27 mouse cellular contexts compared by ENCODE assay signal in the genomic region with DNA sequence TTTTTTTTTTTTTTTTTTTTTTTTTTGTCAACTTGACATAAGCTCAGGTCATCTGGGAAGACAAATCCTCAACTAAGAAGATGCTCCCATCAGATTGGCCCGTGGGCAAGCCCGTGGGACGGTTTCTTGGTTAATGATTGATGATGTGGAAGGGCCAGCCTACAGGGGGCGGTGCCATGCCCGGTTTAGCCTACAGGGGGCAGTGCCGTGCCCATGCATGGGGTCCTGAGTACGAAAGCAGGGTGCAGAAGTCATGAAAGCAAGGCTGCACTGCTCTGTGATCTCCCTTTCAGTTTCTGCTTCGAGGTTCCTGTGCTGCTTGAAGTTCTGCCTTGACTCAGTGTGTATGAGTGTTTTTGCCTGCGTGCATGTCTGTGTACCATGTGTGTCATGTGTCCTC.
DNase-seq lines count a peak whose midpoint lies in the region; ATAC-seq and TF ChIP-seq lines count a peak whose summit lies in the region.
"Had no signal": no experiment of that assay in that cellular context is flagged by ENCODE, and none has a peak within 500 bp of the region (broad histone marks: within the 10 kb centered on the region; RNA-seq: fewer than 3 reads in every experiment).

No protein-coding gene starts in this region.

- no peak for ATAC-seq in intestine, postnatal 0 days
- ATAC-seq in intestine, embryonic 16.5 days, result no peak
- ATAC-seq in midbrain, embryonic 11.5 days (ENCODE audit: low FRiP score), result no peak
- no peak for ATAC-seq in midbrain, embryonic 13.5 days
- ATAC-seq: activated CD4-positive, CD25-positive, alpha-beta regulatory T cell, adult 4 months; hindbrain, embryonic 16.5 days; liver, postnatal 0 days; midbrain, embryonic 16.5 days; Patski had no signal

- DNase-seq in midbrain, embryonic 11.5 days (ENCODE audit: low spot score, missing footprints), result peak; percentile 19
- DNase-seq in A20 (ENCODE audit: low read depth, low spot score), result peak; percentile 8
- DNase-seq in ZHBTc4 (ENCODE audit: low read depth, low spot score), result peak; percentile 34
- DNase-seq in retina, embryonic 14.5 days (ENCODE audit: low spot score), result no peak
- no peak for DNase-seq in right cerebral cortex, adult 2 months (ENCODE audit: low spot score in 2 of 2)
- DNase-seq: adrenal gland, adult 8-10 months; cerebellum, adult 2 months; embryo, embryonic 11 days; kidney, adult 18-20 months; liver; liver, postnatal 0 days; lung, postnatal 10 days had no signal

- H3K9me3 ChIP-seq in intestine, postnatal 0 days (ENCODE audit: control insufficient read depth), result no peaks in the 10 kb centered on the region
- H3K9me3 ChIP-seq in intestine, embryonic 16.5 days (ENCODE audit: control insufficient read depth, low read length), result no peaks in the 10 kb centered on the region
- H3K9me3 ChIP-seq in midbrain, embryonic 11.5 days (ENCODE audit: control insufficient read depth, low read length), result no peaks in the 10 kb centered on the region
- H3K9me3 ChIP-seq in midbrain, embryonic 13.5 days, result no peaks in the 10 kb centered on the region
- H3K9me3 ChIP-seq: embryonic facial prominence, embryonic 13.5 days; forebrain, embryonic 12.5 days; limb, embryonic 10.5 days; neural tube, embryonic 15.5 days had no signal

- H3K4me3 ChIP-seq in intestine, postnatal 0 days (ENCODE audit: low read depth, low read length), result no peak overlapping the region
- no peak overlapping the region for H3K4me3 ChIP-seq in intestine, embryonic 16.5 days (ENCODE audit: low read length)
- no peak overlapping the region for H3K4me3 ChIP-seq in midbrain, embryonic 11.5 days (ENCODE audit: low read depth, low read length)
- no peak overlapping the region for H3K4me3 ChIP-seq in midbrain, embryonic 13.5 days (replicated peaks)
- H3K4me3 ChIP-seq: embryonic facial prominence, embryonic 13.5 days; erythroblast, embryonic 14.5 days; forebrain, embryonic 12.5 days; limb, embryonic 10.5 days; neural tube, embryonic 15.5 days had no signal

- H3K9ac ChIP-seq in intestine, postnatal 0 days (ENCODE audit: low read depth, low read length), result no peak overlapping the region
- H3K9ac ChIP-seq in intestine, embryonic 16.5 days (ENCODE audit: low read depth, low read length), result no peak overlapping the region
- no peak overlapping the region for H3K9ac ChIP-seq in midbrain, embryonic 11.5 days (ENCODE audit: low read length)
- no peak overlapping the region for H3K9ac ChIP-seq in midbrain, embryonic 13.5 days (replicated peaks)
- H3K9ac ChIP-seq: embryonic facial prominence, embryonic 13.5 days; forebrain, embryonic 12.5 days; liver, postnatal 0 days; neural tube, embryonic 15.5 days had no signal

- H3K4me1 ChIP-seq in intestine, postnatal 0 days (replicated peaks; ENCODE audit: control insufficient read depth, insufficient read depth, low read length), result no peaks in the 10 kb centered on the region
- H3K4me1 ChIP-seq in intestine, embryonic 16.5 days (ENCODE audit: control insufficient read depth, insufficient read depth, low read length), result no peaks in the 10 kb centered on the region
- H3K4me1 ChIP-seq in midbrain, embryonic 11.5 days (ENCODE audit: control insufficient read depth, insufficient read depth, low read length), result no peaks in the 10 kb centered on the region
- H3K4me1 ChIP-seq in midbrain, embryonic 13.5 days (replicated peaks), result no peaks in the 10 kb centered on the region
- H3K4me1 ChIP-seq: forebrain, embryonic 12.5 days; limb, embryonic 10.5 days; neural tube, embryonic 15.5 days had no signal

- no peaks in the 10 kb centered on the region for H3K27me3 ChIP-seq in intestine, postnatal 0 days (replicated peaks; ENCODE audit: control insufficient read depth, insufficient read depth, low read length)
- no peaks in the 10 kb centered on the region for H3K27me3 ChIP-seq in intestine, embryonic 16.5 days (replicated peaks; ENCODE audit: control insufficient read depth, insufficient read depth, low read length)
- no peaks in the 10 kb centered on the region for H3K27me3 ChIP-seq in midbrain, embryonic 11.5 days (ENCODE audit: control insufficient read depth, insufficient read depth, low read length)
- no peaks in the 10 kb centered on the region for H3K27me3 ChIP-seq in midbrain, embryonic 13.5 days
- H3K27me3 ChIP-seq: embryonic facial prominence, embryonic 13.5 days; neural tube, embryonic 15.5 days had no signal

- no peak overlapping the region for H3K27ac ChIP-seq in intestine, postnatal 0 days (ENCODE audit: low read depth, low read length)
- no peak overlapping the region for H3K27ac ChIP-seq in intestine, embryonic 16.5 days (ENCODE audit: low read length)
- H3K27ac ChIP-seq in midbrain, embryonic 11.5 days (ENCODE audit: low read depth, low read length), result no peak overlapping the region
- no peak overlapping the region for H3K27ac ChIP-seq in midbrain, embryonic 13.5 days
- H3K27ac ChIP-seq: embryonic facial prominence, embryonic 13.5 days; forebrain, embryonic 12.5 days; kidney, postnatal 0 days; limb, embryonic 10.5 days; neural tube, embryonic 15.5 days had no signal

- H3K36me3 ChIP-seq in intestine, postnatal 0 days (ENCODE audit: control insufficient read depth, insufficient read depth), result no peaks in the 10 kb centered on the region
- no peaks in the 10 kb centered on the region for H3K36me3 ChIP-seq in intestine, embryonic 16.5 days (ENCODE audit: control insufficient read depth, insufficient read depth, low read length)
- no peaks in the 10 kb centered on the region for H3K36me3 ChIP-seq in midbrain, embryonic 11.5 days (ENCODE audit: control insufficient read depth, insufficient read depth, low read length)
- H3K36me3 ChIP-seq in midbrain, embryonic 13.5 days, result no peaks in the 10 kb centered on the region
- H3K36me3 ChIP-seq: embryonic facial prominence, embryonic 13.5 days; forebrain, embryonic 12.5 days; G1E; limb, embryonic 10.5 days; neural tube, embryonic 15.5 days had no signal

- TF ChIP-seq CTCF in intestine, postnatal 0 days (IDR thresholded peaks at IDR 0.05; ENCODE audit: low read depth), result peak; percentile 13; the same call in 1 of the 2 replicates

- 74% methylated on average over 9 of the region's 9 CpGs for WGBS in intestine, postnatal 0 days
- 77% methylated on average over 9 of the region's 9 CpGs for WGBS in intestine, embryonic 16.5 days
- 83% methylated on average over 9 of the region's 9 CpGs for WGBS in midbrain, embryonic 11.5 days
- WGBS in midbrain, embryonic 13.5 days, result 88% methylated on average over 9 of the region's 9 CpGs

- no peak overlapping the region for H3K4me2 ChIP-seq in intestine, postnatal 0 days (replicated peaks; ENCODE audit: low read depth)
- H3K4me2 ChIP-seq in intestine, embryonic 16.5 days (ENCODE audit: low read depth, low read length), result no peak overlapping the region
- H3K4me2 ChIP-seq in midbrain, embryonic 11.5 days, result no peak overlapping the region
- no peak overlapping the region for H3K4me2 ChIP-seq in midbrain, embryonic 13.5 days (replicated peaks)
- H3K4me2 ChIP-seq: embryonic facial prominence, embryonic 13.5 days; forebrain, embryonic 12.5 days; heart, embryonic 11.5 days; neural tube, embryonic 15.5 days had no signal

Comparison
In these comparisons a context has a peak if more than half of its experiments do, and no peak if none do; other contexts are left out.
1. DNase-seq: peak in midbrain, embryonic 11.5 days (single experiment), A20 (single experiment) and ZHBTc4 (single experiment); none in retina, embryonic 14.5 days (single experiment) and right cerebral cortex, adult 2 months (0 of 2).